Mouse (Mus musculus): ENCODE data around the gene Olfr152. TPM values are rescaled to one million over a fixed set of nuclear protein-coding genes. Genes with fewer than 3 reads are reported as not detected.

Gene Olfr152
- polyA plus RNA-seq (2017; shearing (Covaris generic)) = not detected

GRCm38 (mm10) chr2:87779183-87779582, at the start of gene Olfr152:
Olfr152 (plus strand) TSS chr2:87779483.

GRCm38 (mm10) chr2:87739878-87740277, 39.4 kb upstream of the Olfr152 start, which contains the start of gene Olfr1138:
Olfr1138 (minus strand) TSS chr2:87739978.

GRCm38 (mm10) chr2:87743452-87743851, 35.8 kb upstream of the Olfr152 start, which contains the start of gene Olfr1140:
Olfr1140 (plus strand) TSS chr2:87743752.

GRCm38 (mm10) chr2:87753891-87754290, 25.4 kb upstream of the Olfr152 start, which contains the start of gene Olfr1141:
Olfr1141 (minus strand) TSS chr2:87753991.

GRCm38 (mm10) chr2:87800292-87800691, 21.0 kb downstream of the Olfr152 start, which contains the start of gene Olfr1143:
Olfr1143 (plus strand) TSS chr2:87800592.

GRCm38 (mm10) chr2:87809522-87809921, 30.2 kb downstream of the Olfr152 start, which contains the start of gene Olfr1145:
Olfr1145 (plus strand) TSS chr2:87809822.

GRCm38 (mm10) chr2:87830233-87830632, 51.0 kb downstream of the Olfr152 start, which contains the start of gene Olfr1148:
Olfr1148 (plus strand) TSS chr2:87830533.

Other genes starting within 250 kb of the Olfr152 start
- gene Olfr153, start 247.7 kb upstream of the Olfr152 start, polyA plus RNA-seq (2017; shearing (Covaris generic)) = not detected
- 0.41 TPM for gene Olfr1128, start 233.9 kb upstream of the Olfr152 start, polyA plus RNA-seq (2017; shearing (Covaris generic))
- not detected for gene Olfr1129, start 205.6 kb upstream of the Olfr152 start, polyA plus RNA-seq (2017; shearing (Covaris generic))
- not detected for gene Olfr1130, start 173.3 kb upstream of the Olfr152 start, polyA plus RNA-seq (2017; shearing (Covaris generic))
- not detected for gene Olfr1131, start 152.4 kb upstream of the Olfr152 start, polyA plus RNA-seq (2017; shearing (Covaris generic))
- gene Olfr1132, start 141.9 kb upstream of the Olfr152 start, polyA plus RNA-seq (2017; shearing (Covaris generic)) = not detected
- not detected for gene Olfr1133, start 132.1 kb upstream of the Olfr152 start, polyA plus RNA-seq (2017; shearing (Covaris generic))
- not detected for gene Olfr1134, start 121.0 kb upstream of the Olfr152 start, polyA plus RNA-seq (2017; shearing (Covaris generic))
- not detected for gene Olfr1135, start 105.8 kb upstream of the Olfr152 start, polyA plus RNA-seq (2017; shearing (Covaris generic))
- gene Olfr1136, start 85.5 kb upstream of the Olfr152 start, polyA plus RNA-seq (2017; shearing (Covaris generic)) = not detected
- gene Olfr1137, start 66.3 kb upstream of the Olfr152 start, polyA plus RNA-seq (2017; shearing (Covaris generic)) = not detected
- 0.41 TPM for gene Olfr1138, start 39.5 kb upstream of the Olfr152 start, polyA plus RNA-seq (2017; shearing (Covaris generic))
- not detected for gene Olfr1140, start 35.7 kb upstream of the Olfr152 start, polyA plus RNA-seq (2017; shearing (Covaris generic))
- not detected for gene Olfr1141, start 25.5 kb upstream of the Olfr152 start, polyA plus RNA-seq (2017; shearing (Covaris generic))
- gene Olfr1143, start 21.1 kb downstream of the Olfr152 start, polyA plus RNA-seq (2017; shearing (Covaris generic)) = not detected
- gene Olfr1145, start 30.3 kb downstream of the Olfr152 start, polyA plus RNA-seq (2017; shearing (Covaris generic)) = not detected
- 0.28 TPM for gene Olfr1148, start 51.0 kb downstream of the Olfr152 start, polyA plus RNA-seq (2017; shearing (Covaris generic))
- gene Olfr1150-ps1, start 64.5 kb downstream of the Olfr152 start, polyA plus RNA-seq (2017; shearing (Covaris generic)) = not detected
- gene Olfr1151, start 76.4 kb downstream of the Olfr152 start, polyA plus RNA-seq (2017; shearing (Covaris generic)) = not detected
- 0.09 TPM for gene Olfr1152, start 87.0 kb downstream of the Olfr152 start, polyA plus RNA-seq (2017; shearing (Covaris generic))
- gene Olfr1153, start 115.5 kb downstream of the Olfr152 start, polyA plus RNA-seq (2017; shearing (Covaris generic)) = not detected
- gene Olfr1154, start 125.7 kb downstream of the Olfr152 start, polyA plus RNA-seq (2017; shearing (Covaris generic)) = not detected
- not detected for gene Olfr1155, start 165.7 kb downstream of the Olfr152 start, polyA plus RNA-seq (2017; shearing (Covaris generic))
- gene Olfr1156, start 173.6 kb downstream of the Olfr152 start, polyA plus RNA-seq (2017; shearing (Covaris generic)) = 0.20 TPM
- not detected for gene Olfr1157, start 188.8 kb downstream of the Olfr152 start, polyA plus RNA-seq (2017; shearing (Covaris generic))
- not detected for gene Olfr74, start 195.2 kb downstream of the Olfr152 start, polyA plus RNA-seq (2017; shearing (Covaris generic))
- gene Olfr1158, start 210.6 kb downstream of the Olfr152 start, polyA plus RNA-seq (2017; shearing (Covaris generic)) = not detected
- gene Olfr1160, start 228.8 kb downstream of the Olfr152 start, polyA plus RNA-seq (2017; shearing (Covaris generic)) = 0.16 TPM
- not detected for gene Olfr1161, start 243.3 kb downstream of the Olfr152 start, polyA plus RNA-seq (2017; shearing (Covaris generic))